Mouse (Mus musculus) forebrain, embryonic 14.5 days (tissue): Measurements from ENCODE around the gene Cables2. TPM values are rescaled to one million over a fixed set of nuclear protein-coding genes. Genes with fewer than 3 reads are reported as not detected.

Experiments used
- ATAC-seq: fragments of 200-750 bp; cut with Nextera tagmentation; 2 replicates; pipeline ENCODE4 v1.8.0; 2017; ENCODE audit warnings: mild to moderate bottlenecking, moderate library complexity
- DNase-seq: peaks from one replicate; pipeline ENCODE4 v3.0.0-alpha.2; 2015; ENCODE audit warnings: low spot score
- H3K27ac ChIP-seq: fragments of 300-500 bp; sonication (generic); 2 replicates; pipeline ENCODE4 v1.5.1; 2014; ENCODE audit warnings: low read depth, mild to moderate bottlenecking, control low read depth, low read length, moderate library complexity
- H3K27me3 ChIP-seq: fragments of 300-500 bp; sonication (generic); replicated peaks from 2 replicates; pipeline ENCODE4 v1.6.1; 2014; ENCODE audit warnings: low read length, control low read depth, mixed read lengths; ENCODE audit not compliant: control insufficient read depth, insufficient read depth
- H3K36me3 ChIP-seq: fragments of 300-500 bp; sonication (generic); 2 replicates; pipeline ENCODE4 v1.6.1; 2014; ENCODE audit warnings: low read length, control low read depth; ENCODE audit not compliant: control insufficient read depth, insufficient read depth
- H3K4me1 ChIP-seq: fragments of 300-500 bp; sonication (generic); 2 replicates; pipeline ENCODE4 v1.6.1; 2014; ENCODE audit warnings: antibody characterized with exemption, low read length, control low read depth; ENCODE audit not compliant: control insufficient read depth, insufficient read depth
- H3K4me2 ChIP-seq: fragments of 300-500 bp; sonication (generic); 2 replicates; pipeline ENCODE4 v1.6.1; 2014; ENCODE audit warnings: mild to moderate bottlenecking, control low read depth, low read length
- H3K4me3 ChIP-seq: fragments of 300-500 bp; sonication (generic); 2 replicates; pipeline ENCODE4 v1.5.1; 2014; ENCODE audit warnings: low read depth, low read length, control low read depth
- H3K9ac ChIP-seq: fragments of 300-500 bp; sonication (generic); 2 replicates; pipeline ENCODE4 v1.6.1; 2014; ENCODE audit warnings: mild to moderate bottlenecking, low read length, control low read depth, moderate library complexity
- H3K9me3 ChIP-seq: fragments of 300-500 bp; sonication (generic); replicated peaks from 2 replicates; pipeline ENCODE4 v1.6.1; 2016; ENCODE audit warnings: low read length, control low read depth, mixed read lengths; ENCODE audit not compliant: control insufficient read depth
- WGBS: fragments of 180-500 bp; shearing (Covaris S2); extraction: QIAGEN DNeasy Blood & Tissue Kit; methylation state at CpG from one replicate; pipeline ENCODE4 v1.1.7; 2014; 5-methylcytosine and 5-hydroxymethylcytosine counted together
- polyA plus RNA-seq: library from polyadenylated mRNA; unstranded; fragments of >200 nt; fragmentation: Nextera tagmentation; extraction: Ambion mirVana; gene quantifications from 2 replicates; pipeline ENCODE4 v1.2.1, GENCODE M21; 2014

Gene Cables2
- polyA plus RNA-seq, 1 experiment from 2014 or later: 14.5 TPM

- H3K4me3 ChIP-seq: no peak overlapping the region
- peaks cover 14% of the 10 kb centered on the region for H3K36me3 ChIP-seq
- 90% methylated on average over 5 of the region's 5 CpGs for WGBS
- no peak overlapping the region for H3K27ac ChIP-seq
- no peak overlapping the region for H3K9ac ChIP-seq
- ATAC-seq (no peak), DNase-seq (no peak)
- H3K4me2 ChIP-seq: no peak overlapping the region
- peaks cover 7% of the 10 kb centered on the region; the same call in 1 of the 2 replicates for H3K4me1 ChIP-seq
- H3K27me3 ChIP-seq: no peaks in the 10 kb centered on the region
- no peaks in the 10 kb centered on the region for H3K9me3 ChIP-seq
Observed at GRCm38 (mm10) chr2:180254436-180255209, 18.7 kb downstream of the Cables2 start.

- no peaks in the 10 kb centered on the region for H3K27me3 ChIP-seq
- no peaks in the 10 kb centered on the region for H3K36me3 ChIP-seq
- ATAC-seq (0 out of 2 replicates have a peak, but pooled peaks have one; percentile 3), DNase-seq (no peak)
- H3K9me3 ChIP-seq: no peaks in the 10 kb centered on the region
- H3K4me1 ChIP-seq: peaks cover 4% of the 10 kb centered on the region; the same call in 1 of the 2 replicates
- 50% methylated on average over 3 of the region's 3 CpGs for WGBS
- H3K4me2 ChIP-seq: no peak overlapping the region
- no peak overlapping the region for H3K4me3 ChIP-seq
- H3K9ac ChIP-seq: no peak overlapping the region
- no peak overlapping the region for H3K27ac ChIP-seq
Observed at GRCm38 (mm10) chr2:180251838-180252237, 21.5 kb downstream of the Cables2 start.

- 31% methylated on average over 11 of the region's 11 CpGs for WGBS
- no peak overlapping the region for H3K4me3 ChIP-seq
- H3K27me3 ChIP-seq: no peaks in the 10 kb centered on the region
- no peak overlapping the region for H3K4me2 ChIP-seq
- ATAC-seq (peak; percentile 93), DNase-seq (peak; percentile 94)
- no peaks in the 10 kb centered on the region for H3K9me3 ChIP-seq
- H3K4me1 ChIP-seq: no peaks in the 10 kb centered on the region; the same call in 1 of the 2 replicates
- H3K36me3 ChIP-seq: no peaks in the 10 kb centered on the region
- no peak overlapping the region; the same call in 1 of the 2 replicates for H3K9ac ChIP-seq
- H3K27ac ChIP-seq: no peak overlapping the region
Observed at GRCm38 (mm10) chr2:180250930-180251611, 22.2 kb downstream of the Cables2 start.

- DNase-seq (no peak), ATAC-seq (no peak)
- no peaks in the 10 kb centered on the region for H3K4me1 ChIP-seq
- H3K27ac ChIP-seq: no peak overlapping the region
- no peaks in the 10 kb centered on the region for H3K27me3 ChIP-seq
- H3K36me3 ChIP-seq: no peaks in the 10 kb centered on the region
- no peak overlapping the region for H3K4me2 ChIP-seq
- 69% methylated on average over 9 of the region's 9 CpGs for WGBS
- H3K9ac ChIP-seq: no peak overlapping the region
- H3K4me3 ChIP-seq: no peak overlapping the region
- no peaks in the 10 kb centered on the region for H3K9me3 ChIP-seq
Observed at GRCm38 (mm10) chr2:180248947-180249660, 24.2 kb downstream of the Cables2 start.

GRCm38 (mm10) chr2:180247916-180248315 is 25.4 kb downstream of the Cables2 start:
- ATAC-seq (no peak), DNase-seq (no peak)
- no peak overlapping the region for H3K4me2 ChIP-seq
- no peak overlapping the region for H3K9ac ChIP-seq
- no peaks in the 10 kb centered on the region for H3K36me3 ChIP-seq
- whole genome bisulfite sequencing: 96% methylated on average over 5 of the region's 5 CpGs
- H3K9me3 ChIP-seq: no peaks in the 10 kb centered on the region
- no peak overlapping the region for H3K4me3 ChIP-seq
- no peaks in the 10 kb centered on the region for H3K4me1 ChIP-seq
- H3K27ac ChIP-seq: no peak overlapping the region
- no peaks in the 10 kb centered on the region for H3K27me3 ChIP-seq

- no peak overlapping the region for H3K4me3 ChIP-seq
- H3K27ac ChIP-seq: no peak overlapping the region
- no peaks in the 10 kb centered on the region for H3K36me3 ChIP-seq
- H3K4me2 ChIP-seq: no peak overlapping the region
- DNase-seq (no peak), ATAC-seq (no peak)
- H3K9me3 ChIP-seq: no peaks in the 10 kb centered on the region
- 86% methylated on average over 4 of the region's 4 CpGs for WGBS
- no peaks in the 10 kb centered on the region for H3K4me1 ChIP-seq
- no peak overlapping the region for H3K9ac ChIP-seq
- H3K27me3 ChIP-seq: no peaks in the 10 kb centered on the region
Observed at GRCm38 (mm10) chr2:180243108-180243507, 30.2 kb downstream of the Cables2 start.

- H3K4me3 ChIP-seq: no peak overlapping the region
- no peaks in the 10 kb centered on the region for H3K9me3 ChIP-seq
- DNase-seq (no peak), ATAC-seq (no peak)
- no peaks in the 10 kb centered on the region for H3K27me3 ChIP-seq
- no peak overlapping the region for H3K9ac ChIP-seq
- no peak overlapping the region for H3K27ac ChIP-seq
- no peak overlapping the region for H3K4me2 ChIP-seq
- WGBS: 89% methylated on average over 5 of the region's 5 CpGs
- H3K4me1 ChIP-seq: no peaks in the 10 kb centered on the region
- no peaks in the 10 kb centered on the region for H3K36me3 ChIP-seq
Observed at GRCm38 (mm10) chr2:180238591-180238990, 34.7 kb downstream of the Cables2 start.

GRCm38 (mm10) chr2:180237601-180238345 is 35.5 kb downstream of the Cables2 start:
- H3K27me3 ChIP-seq: no peaks in the 10 kb centered on the region
- no peak overlapping the region for H3K4me3 ChIP-seq
- ATAC-seq (no peak), DNase-seq (no peak)
- no peaks in the 10 kb centered on the region for H3K9me3 ChIP-seq
- no peak overlapping the region for H3K4me2 ChIP-seq
- no peaks in the 10 kb centered on the region for H3K36me3 ChIP-seq
- WGBS: 88% methylated on average over 7 of the region's 7 CpGs
- no peaks in the 10 kb centered on the region for H3K4me1 ChIP-seq
- no peak overlapping the region for H3K9ac ChIP-seq
- H3K27ac ChIP-seq: no peak overlapping the region
